Mouse (Mus musculus) duodenum, adult 2 months (tissue): Measurements from ENCODE around the gene Arrdc5. TPM values are rescaled to one million over a fixed set of nuclear protein-coding genes. Genes with fewer than 3 reads are reported as not detected.

Experiments used
- polyA plus RNA-seq: library from polyadenylated mRNA; depleted of rRNA; stranded (reverse); fragments of >200 nt; gene quantifications from 2 replicates; pipeline ENCODE4 v1.2.3, GENCODE M21; 2012; ENCODE audit warnings: low replicate concordance; rRNA removed

Gene Arrdc5
- polyA plus RNA-seq, result not detected in 2 replicates

DNA sequence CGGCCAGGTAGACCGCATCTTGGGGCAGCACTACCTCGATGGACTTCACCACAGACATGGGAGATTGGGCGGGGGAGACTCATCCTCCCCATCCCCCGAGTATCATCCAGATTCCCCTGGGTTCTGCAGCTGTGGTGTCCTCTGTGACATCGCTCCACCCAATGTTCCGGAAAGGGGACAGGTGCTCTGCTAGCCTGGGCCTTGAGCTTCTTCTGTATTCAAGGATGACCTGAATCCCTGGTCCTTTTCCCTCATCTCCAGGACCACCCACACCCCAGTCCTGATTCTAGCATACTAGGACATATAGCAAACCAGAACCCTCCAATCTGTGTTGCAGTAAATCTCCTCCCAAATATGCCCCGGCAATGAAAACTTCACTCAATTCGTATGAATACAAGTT is at the start of gene Arrdc5:
TSS of gene Arrdc5 (minus strand) at position 101 of the 400 bp plus-strand sequence.

DNA sequence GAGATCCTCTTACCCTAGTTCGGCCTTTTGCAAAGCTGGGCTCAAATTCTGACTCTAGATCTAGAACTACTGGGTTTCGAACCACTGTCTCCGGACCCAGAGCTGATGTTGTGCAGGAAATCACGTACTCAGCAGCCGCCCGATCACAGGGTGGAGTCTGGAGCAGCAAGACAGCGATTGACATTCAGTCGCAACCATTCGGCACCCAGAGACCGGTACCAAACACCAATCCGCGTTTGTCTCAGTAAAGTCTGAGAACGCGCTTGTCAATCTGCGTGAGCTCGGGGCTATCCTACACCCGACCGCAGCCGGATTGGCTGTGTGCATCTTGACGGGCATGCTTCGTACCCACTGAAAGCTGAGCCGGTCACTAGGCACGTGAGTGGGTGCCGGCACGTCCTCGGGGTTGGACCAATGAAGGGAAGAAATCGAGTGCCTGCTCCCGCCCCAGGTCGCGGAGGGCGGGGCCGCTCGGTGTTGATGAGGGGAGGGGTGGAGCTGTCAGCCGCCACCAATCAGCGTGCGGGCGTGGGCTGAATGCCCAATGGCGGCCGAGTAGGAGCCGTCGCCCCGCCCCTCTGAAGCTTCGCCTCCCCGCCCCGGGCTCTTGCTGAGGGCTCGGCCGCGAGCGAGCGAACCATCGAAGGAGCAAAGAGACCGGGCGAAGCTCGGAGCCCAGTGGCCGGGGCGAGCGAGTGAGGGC is 25.5 kb upstream of the Arrdc5 start, which contains the start of gene Kdm4b:
TSS of gene Kdm4b (plus strand) at position 613 of the 703 bp plus-strand sequence.

DNA sequence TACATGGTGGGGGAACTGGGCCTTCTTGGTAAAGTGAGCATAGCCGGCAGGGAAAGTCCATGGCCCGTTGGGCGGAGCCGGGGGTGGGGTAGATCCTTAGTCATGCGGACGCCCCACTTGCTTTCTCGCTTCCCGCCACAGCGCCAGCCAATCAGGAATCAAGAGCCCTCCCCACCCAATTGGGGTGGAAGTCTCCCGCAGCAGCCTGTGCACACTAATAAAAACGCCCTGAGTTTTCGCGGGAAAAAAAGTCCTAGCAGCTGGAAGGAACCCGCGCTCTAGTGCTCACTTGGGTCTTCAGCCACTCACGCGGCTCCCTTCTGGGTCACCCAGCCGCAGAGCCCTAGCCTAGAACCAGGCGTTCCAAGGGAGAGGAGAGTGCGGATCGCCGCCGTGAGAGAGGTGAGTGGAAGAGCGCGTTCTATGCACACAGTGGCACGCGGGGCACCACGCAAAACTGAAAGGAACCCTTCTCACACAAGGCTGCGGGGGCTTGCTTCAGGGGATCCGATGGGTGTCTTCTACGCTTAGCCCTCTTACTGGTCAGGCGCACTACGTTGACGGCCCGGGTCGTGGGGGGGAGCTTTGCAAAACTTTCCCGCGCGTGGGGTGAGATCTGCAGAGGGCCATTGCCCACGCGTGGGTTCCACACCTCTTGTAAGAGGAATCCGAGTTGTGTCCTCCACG is 3.2 kb upstream of the Arrdc5 start, which contains the start of gene Uhrf1:
TSS of gene Uhrf1 (plus strand) at position 162 of the 687 bp plus-strand sequence.

DNA sequence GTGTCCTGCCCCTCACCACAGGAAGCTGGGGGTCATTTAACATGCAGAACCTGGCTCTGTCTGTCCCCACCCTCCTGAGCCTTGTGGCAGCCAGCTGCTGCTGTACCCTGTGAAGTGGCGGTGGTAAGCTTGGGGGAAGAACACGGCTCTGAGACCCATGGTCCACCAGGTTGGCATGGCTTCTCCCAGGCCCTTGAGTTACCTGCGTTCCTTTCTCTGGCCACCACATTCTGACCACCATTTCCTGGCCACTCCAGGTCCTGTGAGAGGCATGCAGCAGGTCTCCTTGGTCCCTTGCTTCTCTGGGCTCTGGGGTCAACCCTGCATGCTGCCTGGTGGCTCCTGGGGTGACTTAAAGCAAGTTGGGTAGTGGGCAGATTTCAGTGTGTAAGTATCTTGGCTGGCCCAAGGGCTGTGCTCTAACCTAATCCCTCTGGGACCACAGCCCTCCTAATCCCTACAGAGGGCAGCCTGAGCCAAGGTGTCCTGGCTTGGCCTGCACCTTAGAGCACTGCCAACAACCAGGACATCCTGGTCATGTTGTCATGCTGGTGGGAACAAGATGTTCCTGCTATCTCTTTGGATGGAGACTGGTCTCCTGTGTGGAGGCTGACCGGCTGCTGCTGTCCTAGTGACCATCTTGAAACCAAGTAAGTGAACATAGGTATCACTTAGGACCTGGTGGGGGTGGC is 7.4 kb downstream of the Arrdc5 start, which contains the start of gene Plin3:
TSS of gene Plin3 (minus strand) at position 343 of the 692 bp plus-strand sequence.

DNA sequence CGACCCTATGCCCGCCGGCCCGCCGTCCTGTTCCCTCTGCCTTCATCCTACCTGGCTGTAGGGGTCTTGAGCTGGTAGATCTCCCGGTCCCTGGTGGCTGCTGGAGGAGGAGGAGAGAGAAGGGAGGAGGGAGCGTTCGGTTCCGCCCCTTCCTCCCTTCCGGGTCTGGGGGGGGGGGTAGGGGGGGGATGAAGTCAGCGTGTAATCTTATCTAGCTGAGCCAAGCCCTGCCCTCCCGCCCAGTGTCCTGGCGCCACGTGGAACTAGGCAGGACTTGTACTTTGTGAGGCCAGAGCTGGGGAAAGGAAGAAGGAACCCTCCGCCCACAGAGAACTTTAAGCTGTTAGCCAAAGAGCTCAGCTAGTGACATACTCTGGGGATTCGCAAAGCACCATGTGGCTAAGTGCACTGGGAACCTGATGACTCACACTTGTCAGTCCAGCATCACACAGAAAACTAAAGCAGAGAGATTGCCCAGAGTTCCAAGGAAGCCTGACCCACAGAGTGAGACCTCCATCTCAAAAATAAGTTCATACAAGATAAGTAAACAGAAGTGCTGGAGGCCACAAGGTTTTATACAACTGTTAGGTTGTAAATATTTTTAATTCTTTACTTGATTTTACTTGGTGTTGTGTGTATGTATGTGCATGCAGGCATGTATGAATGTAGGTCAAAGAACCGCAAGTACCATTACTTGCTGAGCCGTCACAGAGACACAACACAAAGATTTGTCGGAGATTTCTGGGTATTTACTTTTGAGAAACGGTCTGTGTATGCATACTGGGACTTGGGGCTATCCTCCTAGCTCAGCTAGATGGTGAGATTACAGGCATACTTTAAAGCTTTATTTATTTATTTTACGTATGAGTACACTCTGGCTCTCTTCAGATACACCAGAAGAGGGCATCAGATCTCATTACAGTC is 23.2 kb downstream of the Arrdc5 start, which contains the start of gene Ticam1:
TSS of gene Ticam1 (minus strand) at position 144 of the 924 bp plus-strand sequence.

DNA sequence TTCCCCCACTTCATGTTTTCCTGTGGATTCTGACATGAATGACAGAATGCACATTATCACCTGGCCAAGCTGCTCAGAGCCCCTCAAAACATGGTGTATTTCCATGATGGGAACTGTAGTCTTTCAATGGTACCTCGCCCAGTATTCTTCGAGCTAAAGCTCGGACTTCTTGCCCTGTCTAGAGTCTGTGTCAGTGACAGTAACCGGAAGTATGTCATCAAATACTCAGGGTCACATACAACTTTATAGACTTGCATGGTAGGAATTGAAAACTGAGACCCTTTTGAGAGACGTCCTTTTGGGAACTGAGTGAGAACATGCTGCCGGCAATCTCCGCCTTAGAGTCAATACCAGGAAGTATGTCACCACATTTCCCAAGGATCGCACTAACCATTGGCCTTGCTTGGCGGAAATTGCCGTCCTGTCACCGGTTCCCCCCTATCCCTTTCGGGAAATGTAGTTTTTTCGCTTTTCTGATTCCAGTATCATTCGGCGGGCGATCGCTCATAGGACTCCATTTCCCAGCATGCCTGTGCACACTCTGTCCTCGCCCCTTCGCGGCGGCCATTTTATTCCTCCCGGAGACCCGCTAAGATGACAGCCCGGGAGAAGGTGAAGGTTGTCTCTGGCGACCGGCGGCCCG is 43.7 kb downstream of the Arrdc5 start, which contains the start of gene Fem1a:
TSS of gene Fem1a (plus strand) at position 572 of the 643 bp plus-strand sequence.

Other genes with a start within 250 kb of the Arrdc5 start
- gene Ubxn6, start 225.3 kb downstream of the Arrdc5 start, polyA plus RNA-seq, result 47.8 and 66.0 TPM in 2 replicates
- gene Hdgfl2, start 220.7 kb downstream of the Arrdc5 start, polyA plus RNA-seq, result 17.7 and 37.4 TPM in 2 replicates
- 5.8 and 9.5 TPM in 2 replicates for gene Plin4, start 190.5 kb downstream of the Arrdc5 start, polyA plus RNA-seq
- 0.37 and 0.41 TPM in 2 replicates for gene Plin5, start 182.7 kb downstream of the Arrdc5 start, polyA plus RNA-seq
- gene Lrg1, start 178.3 kb downstream of the Arrdc5 start, polyA plus RNA-seq, result 22.8 and 28.2 TPM in 2 replicates
- 7.6 and 19.5 TPM in 2 replicates for gene Sema6b, start 159.9 kb downstream of the Arrdc5 start, polyA plus RNA-seq
- gene Tnfaip8l1, start 137.8 kb downstream of the Arrdc5 start, polyA plus RNA-seq, result 5.9 and 6.6 TPM in 2 replicates
- 97.9 and 103 TPM in 2 replicates for gene Mydgf, start 116.4 kb downstream of the Arrdc5 start, polyA plus RNA-seq
- 29.2 and 43.7 TPM in 2 replicates for gene Dpp9, start 81.4 kb downstream of the Arrdc5 start, polyA plus RNA-seq
- 16.4 and 18.8 TPM in 2 replicates for gene Fem1a, start 43.5 kb downstream of the Arrdc5 start, polyA plus RNA-seq
- gene Ticam1, start 23.5 kb downstream of the Arrdc5 start, polyA plus RNA-seq, result 73.3 and 108 TPM in 2 replicates
- gene Plin3, start 7.4 kb downstream of the Arrdc5 start, polyA plus RNA-seq, result 103 and 238 TPM in 2 replicates
- 9.4 and 14.0 TPM in 2 replicates for gene Uhrf1, start 3.0 kb upstream of the Arrdc5 start, polyA plus RNA-seq
- gene Kdm4b, start 25.8 kb upstream of the Arrdc5 start, polyA plus RNA-seq, result 18.6 and 24.8 TPM in 2 replicates
- 25.7 and 52.3 TPM in 2 replicates for gene Ptprs, start 176.2 kb upstream of the Arrdc5 start, polyA plus RNA-seq
- gene Znrf4, start 212.1 kb upstream of the Arrdc5 start, polyA plus RNA-seq, result not detected in 2 replicates